ENCODE assay signal across 26 mouse cellular contexts in genomic region chr19:36681056-36681455, GRCm38 (mm10). TPM values are rescaled to one million over a fixed set of nuclear protein-coding genes. Genes with fewer than 3 reads are reported as not detected.
DNase-seq lines count a peak whose midpoint lies in the region; ATAC-seq and TF ChIP-seq lines count a peak whose summit lies in the region.
"Had no signal": no experiment of that assay in that cellular context is flagged by ENCODE, and none has a peak within 500 bp of the region (broad histone marks: within the 10 kb centered on the region; RNA-seq: fewer than 3 reads in every experiment).

No protein-coding gene starts in this region.

- TF ChIP-seq CTCF in lung, embryonic 14.5 days (IDR thresholded peaks at IDR 0.05; ENCODE audit: low read depth) = no peak

- peaks cover 39 to 71% of the 10 kb centered on the region in 2 experiments for H3K4me1 ChIP-seq in heart, embryonic 14.5 days (ENCODE audit: control insufficient read depth in 2 of 2, insufficient read depth in 2 of 2, low read length in 2 of 2)
- H3K4me1 ChIP-seq in lung, embryonic 14.5 days (ENCODE audit: insufficient read depth) = peaks cover 40% of the 10 kb centered on the region
- H3K4me1 ChIP-seq in limb, embryonic 15.5 days = peaks cover 26% of the 10 kb centered on the region; the same call in 1 of the 2 replicates

- no peaks in the 10 kb centered on the region for H3K36me3 ChIP-seq in heart, embryonic 14.5 days (ENCODE audit: control insufficient read depth, insufficient read depth, low read length)
- no peaks in the 10 kb centered on the region for H3K36me3 ChIP-seq in lung, embryonic 14.5 days (ENCODE audit: insufficient read depth)
- H3K36me3 ChIP-seq in limb, embryonic 15.5 days = no peaks in the 10 kb centered on the region
- H3K36me3 ChIP-seq: forebrain, embryonic 10.5 days; hindbrain, embryonic 10.5 days; midbrain, embryonic 15.5 days; neural tube, embryonic 15.5 days had no signal

- no peaks in the 10 kb centered on the region for H3K27me3 ChIP-seq in heart, embryonic 14.5 days (ENCODE audit: control insufficient read depth, insufficient read depth, low read length)
- no peaks in the 10 kb centered on the region for H3K27me3 ChIP-seq in lung, embryonic 14.5 days (ENCODE audit: insufficient read depth, low read length)
- H3K27me3 ChIP-seq in limb, embryonic 15.5 days = no peaks in the 10 kb centered on the region
- H3K27me3 ChIP-seq: midbrain, embryonic 15.5 days; neural tube, embryonic 15.5 days; Patski had no signal

- 34% methylated on average over 4 of the region's 4 CpGs for WGBS in heart, embryonic 14.5 days
- 28% methylated on average over 4 of the region's 4 CpGs for WGBS in lung, embryonic 14.5 days
- WGBS in limb, embryonic 15.5 days = 37% methylated on average over 4 of the region's 4 CpGs

- H3K9me3 ChIP-seq in heart, embryonic 14.5 days (ENCODE audit: control insufficient read depth, low read length) = no peaks in the 10 kb centered on the region
- no peaks in the 10 kb centered on the region for H3K9me3 ChIP-seq in lung, embryonic 14.5 days (ENCODE audit: low read depth, low read length)
- H3K9me3 ChIP-seq in limb, embryonic 15.5 days = no peaks in the 10 kb centered on the region
- H3K9me3 ChIP-seq: forebrain, embryonic 10.5 days; hindbrain, embryonic 10.5 days; megakaryocyte, embryonic 14.5 days; midbrain, embryonic 15.5 days; neural tube, embryonic 15.5 days had no signal

- no peak overlapping the region for H3K4me3 ChIP-seq in heart, embryonic 14.5 days (ENCODE audit: control insufficient read depth in 1 of 2, insufficient read depth in 1 of 2, low read depth in 1 of 2, low read length in 2 of 2)
- H3K4me3 ChIP-seq in lung, embryonic 14.5 days (ENCODE audit: low read depth, low read length) = no peak overlapping the region
- no peak overlapping the region for H3K4me3 ChIP-seq in limb, embryonic 15.5 days
- H3K4me3 ChIP-seq: forebrain, embryonic 10.5 days; hindbrain, embryonic 10.5 days; megakaryocyte, embryonic 14.5 days; midbrain, embryonic 15.5 days; neural tube, embryonic 15.5 days had no signal

- 0 out of 2 replicates have a peak overlapping the region, but pooled peaks have one; percentile 39 for H3K9ac ChIP-seq in heart, embryonic 14.5 days (ENCODE audit: low read length)
- H3K9ac ChIP-seq in lung, embryonic 14.5 days = no peak overlapping the region
- H3K9ac ChIP-seq in limb, embryonic 15.5 days = no peak overlapping the region
- H3K9ac ChIP-seq: midbrain, embryonic 15.5 days; neural tube, embryonic 15.5 days had no signal

- H3K4me2 ChIP-seq in heart, embryonic 14.5 days (ENCODE audit: low read length) = 0 out of 2 replicates have a peak overlapping the region, but pooled peaks have one; percentile 6
- H3K4me2 ChIP-seq in lung, embryonic 14.5 days = no peak overlapping the region
- H3K4me2 ChIP-seq in limb, embryonic 15.5 days = no peak overlapping the region
- H3K4me2 ChIP-seq: liver, embryonic 11.5 days; midbrain, embryonic 15.5 days; neural tube, embryonic 15.5 days had no signal

- H3K27ac ChIP-seq in heart, embryonic 14.5 days (replicated peaks in 1 of 2; ENCODE audit: control insufficient read depth in 1 of 2, insufficient read depth in 1 of 2, low read depth in 2 of 2, low read length in 2 of 2) = peak overlapping the region; percentile 53 to 78
- peak overlapping the region; percentile 37; the same call in 1 of the 2 replicates for H3K27ac ChIP-seq in lung, embryonic 14.5 days (ENCODE audit: low read depth)
- peak overlapping the region; percentile 38 for H3K27ac ChIP-seq in limb, embryonic 15.5 days
- H3K27ac ChIP-seq: forebrain, embryonic 10.5 days; hindbrain, embryonic 10.5 days; midbrain, embryonic 15.5 days; neural tube, embryonic 15.5 days had no signal

- DNase-seq in frontal cortex, postnatal 36 days (ENCODE audit: low spot score in 2 of 2) = no peak
- DNase-seq in heart, adult 18-20 months = no peak
- peak; percentile 87 for DNase-seq in lung, embryonic 14.5 days
- DNase-seq in lung, postnatal 36 days = no peak
- DNase-seq: adrenal gland, postnatal 14 days; cerebellum, adult 11-12 months; cerebellum, postnatal 14 days; embryo, embryonic 11 days; gastrocnemius, postnatal 10 days; kidney, adult 2 months; kidney, postnatal 25 days; lung, postnatal 14 days; right cerebral cortex, postnatal 14 days; spleen, adult 18-20 months; thymus, postnatal 25 days had no signal

- ATAC-seq in frontal cortex, adult (ENCODE audit: low TSS enrichment) = peak; percentile 33
- ATAC-seq in heart, embryonic 14.5 days (ENCODE audit: insufficient number of reproducible peaks, insufficient read depth, low FRiP score, low read depth) = no peak
- ATAC-seq in lung, embryonic 14.5 days (ENCODE audit: insufficient read depth) = peak; percentile 25; the same call in 1 of the 2 replicates
- ATAC-seq in limb, embryonic 15.5 days (ENCODE audit: insufficient number of reproducible peaks, low FRiP score, low TSS enrichment, low read depth) = no peak
- ATAC-seq: CD4-positive, CD25-positive, alpha-beta regulatory T cell, adult 4 months; midbrain, embryonic 15.5 days; Patski had no signal

RNA-seq across cellular contexts. Expression of gene Ppp1r3c, which starts 55.4 kb away (rescaled TPM):
- polyA plus RNA-seq in heart, embryonic 14.5 days (2014; fragmentation: Nextera tagmentation; extraction: Ambion mirVana) = 106 and 113 TPM in 2 replicates
- 100 to 1,000 TPM; 159 to 201 TPM for total RNA-seq in heart, adult 18-20 months (2021)
- 67.5 and 80.9 TPM in 2 replicates for polyA plus RNA-seq in lung, embryonic 14.5 days (2014; fragmentation: Nextera tagmentation; extraction: Ambion mirVana)
- polyA plus RNA-seq in limb, embryonic 15.5 days (2015; fragmentation: Nextera tagmentation; extraction: Ambion mirVana) = 20.6 and 21.4 TPM in 2 replicates
- polyA plus RNA-seq: CD4-positive, CD25-positive, alpha-beta regulatory T cell, adult 4 months had no signal

Comparison
In these comparisons a context has a peak if more than half of its experiments do, and no peak if none do; other contexts are left out.
1. ATAC-seq: peak in frontal cortex, adult (single experiment) and lung, embryonic 14.5 days (single experiment); none in heart, embryonic 14.5 days (single experiment) and limb, embryonic 15.5 days (single experiment).
2. Peak in every context shown above with its lines, with median percentiles within 50 percentile points of each other: H3K27ac ChIP-seq.